Mouse (Mus musculus) forebrain, postnatal 0 days (tissue): ENCODE measurements around the gene Repin1. TPM values are rescaled to one million over a fixed set of nuclear protein-coding genes. Genes with fewer than 3 reads are reported as not detected.
"Not testable (repeated sequence)": the region's sequence is repeated elsewhere in the genome, so short reads cannot be mapped to it uniquely, and the experiment has no call there.

Experiments
- ATAC-seq: fragments of 200-750 bp; cut with Nextera tagmentation; 2 replicates; pipeline ENCODE4 v1.8.0; 2017; ENCODE audit warnings: mild to moderate bottlenecking, moderate library complexity
- DNase-seq: peaks from one replicate; pipeline ENCODE4 v3.0.0-alpha.2; 2015
- H3K27ac ChIP-seq: fragments of 300-500 bp; sonication (generic); 2 replicates; pipeline ENCODE4 v1.5.1; 2014; ENCODE audit warnings: low read depth, mild to moderate bottlenecking, antibody characterized with exemption, low read length, moderate library complexity, mixed read lengths
- H3K27me3 ChIP-seq: fragments of 300-500 bp; sonication (generic); 2 replicates; pipeline ENCODE4 v1.6.1; 2014; ENCODE audit warnings: mild to moderate bottlenecking, low read length, mixed read lengths; ENCODE audit not compliant: insufficient read depth
- H3K36me3 ChIP-seq: fragments of 300-500 bp; sonication (generic); 2 replicates; pipeline ENCODE4 v1.6.1; 2014; ENCODE audit warnings: mild to moderate bottlenecking, moderate library complexity; ENCODE audit not compliant: insufficient read depth
- H3K4me1 ChIP-seq: fragments of 300-500 bp; sonication (generic); 2 replicates; pipeline ENCODE4 v1.6.1; 2014; ENCODE audit warnings: antibody characterized with exemption; ENCODE audit not compliant: insufficient read depth
- H3K4me2 ChIP-seq: fragments of 300-500 bp; sonication (generic); 2 replicates; pipeline ENCODE4 v1.6.1; 2014; ENCODE audit warnings: low read depth, mild to moderate bottlenecking, moderate library complexity
- H3K4me3 ChIP-seq: fragments of 300-500 bp; sonication (generic); 2 replicates; pipeline ENCODE4 v1.5.1; 2014; ENCODE audit warnings: low read depth, low read length, mixed read lengths
- H3K9ac ChIP-seq: fragments of 300-500 bp; sonication (generic); 2 replicates; pipeline ENCODE4 v1.6.1; 2014; ENCODE audit warnings: mild to moderate bottlenecking
- H3K9me3 ChIP-seq: fragments of 300-500 bp; sonication (generic); 2 replicates; pipeline ENCODE4 v1.6.1; 2016; ENCODE audit warnings: low read length
- CTCF ChIP-seq: sonication (generic); IDR thresholded peaks from 2 replicates; pipeline ENCODE4 v1.5.1; 2016; ENCODE audit warnings: antibody characterized with exemption, control low read depth, low read depth
- WGBS: fragments of 180-500 bp; shearing (Covaris S2); extraction: QIAGEN DNeasy Blood & Tissue Kit; methylation state at CpG from one replicate; pipeline ENCODE4 v1.1.7; 2014; 5-methylcytosine and 5-hydroxymethylcytosine counted together
- polyA plus RNA-seq: library from polyadenylated mRNA; unstranded; fragments of >200 nt; fragmentation: Nextera tagmentation; extraction: Ambion mirVana; gene quantifications from 2 replicates; pipeline ENCODE4 v1.2.1, GENCODE M21; 2015
- total RNA-seq: library from RNA; depleted of rRNA; stranded (reverse); fragments of >200 nt; gene quantifications from 2 replicates; pipeline ENCODE4 v1.2.3, GENCODE M21; 2014

Repin1 gene
- total and polyA plus RNA-seq, 2 experiments from 2014 or later = 29.3 to 55.0 TPM

DNA sequence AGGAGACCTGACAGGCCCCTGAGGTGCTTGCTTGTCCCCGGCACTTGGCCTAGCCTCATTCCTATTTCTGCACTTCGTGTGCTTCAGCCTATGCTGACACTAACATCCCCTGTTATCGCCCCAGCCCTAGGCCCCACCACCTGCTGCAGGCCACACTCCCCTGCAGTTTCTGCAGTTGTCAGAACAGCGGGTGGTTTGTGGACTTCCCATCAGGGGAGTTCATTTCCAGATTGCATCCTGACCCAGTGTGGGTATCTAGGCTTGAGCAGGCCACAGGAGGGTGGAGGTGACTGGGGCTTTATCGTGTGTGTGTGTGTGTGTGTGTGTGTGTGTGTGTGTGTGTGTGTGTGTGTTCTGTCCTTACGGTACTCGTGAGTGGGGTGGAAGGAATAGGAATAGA lies 15.8 kb downstream of the Repin1 start:
- peaks cover 11% of the 10 kb centered on the region for H3K36me3 ChIP-seq
- no peaks in the 10 kb centered on the region for H3K4me1 ChIP-seq
- WGBS = 73% methylated on average over 7 of the region's 7 CpGs
- H3K9me3 ChIP-seq = no peaks in the 10 kb centered on the region
- H3K27me3 ChIP-seq = no peaks in the 10 kb centered on the region
- H3K4me2 ChIP-seq = no peak overlapping the region
- no peak for DNase-seq
- H3K9ac ChIP-seq = no peak overlapping the region
- H3K27ac ChIP-seq = no peak overlapping the region
- ATAC-seq = no peak
- no peak for TF ChIP-seq CTCF
- H3K4me3 ChIP-seq = no peak overlapping the region

DNA sequence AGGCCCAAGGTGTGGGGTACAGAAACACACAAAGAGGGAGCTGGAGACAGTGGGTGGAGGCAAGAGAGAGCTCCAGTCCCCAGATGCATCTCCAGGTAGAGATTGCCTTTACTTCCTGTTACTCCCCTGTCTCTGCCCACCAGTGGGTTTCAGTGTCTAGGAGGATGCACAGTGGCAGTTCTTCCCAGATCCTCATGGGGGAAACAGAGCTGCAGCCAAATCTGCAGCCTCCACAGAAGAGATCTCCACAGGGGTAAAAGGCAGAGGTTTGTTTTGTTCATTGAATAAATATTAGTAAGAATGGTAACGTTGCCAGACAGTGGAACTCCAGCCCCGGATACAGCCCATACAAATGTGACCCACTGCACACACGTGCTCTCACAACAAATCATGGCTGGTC lies 17.0 kb downstream of the Repin1 start:
- 85% methylated on average over 3 of the region's 3 CpGs for WGBS
- DNase-seq (no peak), ATAC-seq (0 out of 2 replicates have a peak, but pooled peaks have one; percentile 32)
- Histone ChIP-seq H3K4me3 (no peak overlapping the region), H3K36me3 (peaks cover 11% of the 10 kb centered on the region), H3K9me3 (no peaks in the 10 kb centered on the region), H3K4me2 (no peak overlapping the region), H3K27me3 (no peaks in the 10 kb centered on the region), H3K9ac (no peak overlapping the region), H3K4me1 (no peaks in the 10 kb centered on the region), H3K27ac (no peak overlapping the region)
- peak; percentile 13; the same call in 1 of the 2 replicates for TF ChIP-seq CTCF

- WGBS = 86% methylated on average over 4 of the region's 4 CpGs
These were observed 19.8 kb downstream of the Repin1 start for GRCm38 (mm10) chr6:48613464-48613863.

GRCm38 (mm10) chr6:48614756-48615155 lies 21.1 kb downstream of the Repin1 start:
- DNase-seq (no peak), ATAC-seq (no peak)
- no peaks in the 10 kb centered on the region for H3K9me3 ChIP-seq
- no peak overlapping the region for H3K4me3 ChIP-seq
- peaks cover 30% of the 10 kb centered on the region for H3K36me3 ChIP-seq
- no peaks in the 10 kb centered on the region for H3K4me1 ChIP-seq
- no peak overlapping the region for H3K4me2 ChIP-seq
- H3K9ac ChIP-seq = no peak overlapping the region
- H3K27ac ChIP-seq = no peak overlapping the region
- WGBS = 94% methylated on average over 5 of the region's 5 CpGs
- H3K27me3 ChIP-seq = no peaks in the 10 kb centered on the region
- TF ChIP-seq CTCF = no peak

More at GRCm38 (mm10) chr6:48613464-48613863, 19.8 kb downstream of the Repin1 start:
- H3K4me1 ChIP-seq = no peaks in the 10 kb centered on the region
- H3K27ac ChIP-seq = no peak overlapping the region
- TF ChIP-seq CTCF = no peak
- DNase-seq (no peak), ATAC-seq (no peak)
- H3K27me3 ChIP-seq = no peaks in the 10 kb centered on the region
- no peak overlapping the region for H3K4me2 ChIP-seq
- H3K9me3 ChIP-seq = no peaks in the 10 kb centered on the region
- H3K9ac ChIP-seq = no peak overlapping the region
- peaks cover 22% of the 10 kb centered on the region for H3K36me3 ChIP-seq
- H3K4me3 ChIP-seq = no peak overlapping the region

DNA sequence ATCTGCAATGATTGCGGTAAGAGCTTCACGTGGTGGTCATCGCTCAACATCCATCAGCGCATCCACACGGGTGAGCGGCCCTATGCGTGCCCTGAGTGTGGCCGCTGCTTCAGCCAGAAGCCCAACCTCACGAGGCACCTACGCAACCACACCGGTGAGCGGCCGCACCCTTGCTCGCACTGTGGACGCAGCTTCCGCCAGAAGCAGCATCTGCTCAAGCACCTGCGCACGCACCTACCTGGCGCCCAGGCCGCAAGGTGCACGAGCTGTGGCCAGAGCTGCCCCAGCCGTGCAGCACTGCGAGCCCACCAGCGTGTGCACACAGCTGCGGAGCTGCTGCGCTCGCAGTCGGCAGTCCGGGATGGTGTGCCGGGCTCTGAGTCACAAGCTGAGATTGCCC lies 26.3 kb downstream of the Repin1 start:
- Histone ChIP-seq H3K27ac (no peak overlapping the region), H3K4me2 (no peak overlapping the region), H3K9me3 (no peaks in the 10 kb centered on the region), H3K4me1 (no peaks in the 10 kb centered on the region), H3K27me3 (no peaks in the 10 kb centered on the region), H3K9ac (no peak overlapping the region), H3K4me3 (no peak overlapping the region), H3K36me3 (peaks cover 32% of the 10 kb centered on the region)
- DNase-seq (no peak), ATAC-seq (no peak)
- WGBS = 97% methylated on average over 30 of the region's 30 CpGs
- no peak for TF ChIP-seq CTCF

- 92% methylated on average over 8 of the region's 8 CpGs for WGBS
- not testable (repeated sequence) for H3K9me3 ChIP-seq, H3K4me3 ChIP-seq, ATAC-seq, H3K27me3 ChIP-seq, H3K27ac ChIP-seq, H3K4me1 ChIP-seq, H3K9ac ChIP-seq, DNase-seq, H3K4me2 ChIP-seq
- peaks cover 30% of the 10 kb centered on the region for H3K36me3 ChIP-seq
These were observed 28.6 kb downstream of the Repin1 start for GRCm38 (mm10) chr6:48622186-48622843.

GRCm38 (mm10) chr6:48623460-48623859 lies 29.8 kb downstream of the Repin1 start:
- Histone ChIP-seq H3K27me3 (no peaks in the 10 kb centered on the region), H3K9me3 (no peaks in the 10 kb centered on the region), H3K4me1 (peaks cover 6% of the 10 kb centered on the region), H3K4me2 (no peak overlapping the region), H3K4me3 (no peak overlapping the region), H3K36me3 (peaks cover 21% of the 10 kb centered on the region), H3K27ac (no peak overlapping the region), H3K9ac (no peak overlapping the region)
- DNase-seq = no peak
- 32% methylated on average over 1 of the region's 1 CpGs for WGBS
- ATAC-seq = no peak
- peak; percentile 23; the same call in 1 of the 2 replicates for TF ChIP-seq CTCF
